Mouse (Mus musculus) thymus, postnatal 36 days (tissue): ENCODE data around the gene Elp1.

ENCODE experiments used
- DNase-seq, 2 experiments: peaks; one replicate each; pipeline ENCODE4 v3.0.0; 2022; ENCODE audit warnings: mixed read lengths in 2 of 2

Elp1 gene

GRCm38 (mm10) chr4:56767861-56768284, 34.3 kb downstream of the Elp1 start:
- no peak for DNase-seq

GRCm38 (mm10) chr4:56757693-56758092, 44.4 kb downstream of the Elp1 start:
- DNase-seq: no peak

DNA sequence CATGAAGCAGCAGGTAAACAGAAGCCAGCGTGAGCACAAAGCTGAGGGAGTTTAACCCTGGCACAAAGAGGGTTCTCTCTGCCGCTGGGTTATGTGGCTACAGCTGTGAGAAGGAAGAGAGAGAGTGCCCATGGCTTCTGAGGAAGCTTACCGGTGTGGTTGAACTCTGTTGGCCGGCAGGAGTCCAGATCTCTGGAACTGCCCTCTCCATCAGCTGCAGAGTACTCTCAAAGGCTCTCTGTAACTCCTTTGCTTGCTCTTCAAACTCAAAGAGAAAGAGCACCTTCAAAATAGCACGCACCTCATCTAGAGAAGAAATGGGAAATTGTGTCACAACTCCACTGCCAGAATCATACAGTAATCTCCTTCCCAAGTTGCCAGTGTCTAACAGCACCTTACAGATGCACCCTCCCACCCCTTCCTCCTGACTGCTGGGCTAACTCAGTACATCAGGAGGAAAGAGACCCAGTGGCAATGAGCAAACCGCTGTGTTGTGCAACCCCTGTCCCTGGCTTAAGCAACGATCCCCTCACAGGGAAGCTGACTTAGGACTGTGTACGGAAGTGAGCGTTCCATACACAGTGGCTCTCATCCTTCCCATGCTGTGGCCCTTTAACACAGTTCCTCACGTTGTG, 45.0 kb downstream of the Elp1 start:
- no peak for DNase-seq

DNA sequence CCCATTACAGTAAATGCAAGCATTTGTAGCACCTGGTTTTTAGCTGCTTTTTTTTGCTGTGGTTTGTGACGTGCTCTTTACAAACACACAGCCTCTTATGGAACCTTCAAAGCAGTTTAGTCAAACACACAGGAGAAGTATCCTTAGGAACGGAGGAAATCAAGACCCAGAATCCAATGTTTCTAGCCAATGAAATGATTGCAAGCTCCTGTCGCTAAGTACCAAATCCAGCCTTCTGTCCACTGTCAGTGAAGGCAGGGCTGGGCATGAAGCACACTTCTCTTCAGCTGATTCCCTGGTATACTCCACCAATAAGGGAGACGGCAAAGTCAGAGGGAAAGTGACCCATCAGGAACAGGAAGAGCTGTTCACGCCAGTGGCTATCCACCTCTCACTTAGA, 46.1 kb downstream of the Elp1 start:
- DNase-seq: no peak

- DNase-seq: no peak
Observed at GRCm38 (mm10) chr4:56747456-56747855, 54.7 kb downstream of the Elp1 start.

DNA sequence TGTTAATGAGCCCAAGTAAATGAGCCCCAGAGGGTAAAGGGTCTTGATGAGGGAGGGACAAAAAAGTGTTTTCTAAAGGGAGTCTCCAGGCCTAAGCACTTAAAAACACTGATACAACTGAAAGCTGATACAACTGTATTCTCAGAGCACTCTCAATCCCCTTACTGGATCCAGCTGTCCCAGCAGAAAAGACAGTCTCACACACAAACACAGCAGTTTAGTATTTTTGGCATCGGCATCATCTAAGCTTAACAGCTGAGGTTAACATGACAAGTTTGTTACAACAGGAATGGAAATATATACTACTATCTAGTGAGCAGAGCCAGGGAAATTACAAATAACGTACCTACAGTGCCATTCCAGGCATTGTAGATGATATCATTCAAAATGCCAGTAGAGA, 55.8 kb downstream of the Elp1 start:
- no peak for DNase-seq

GRCm38 (mm10) chr4:56743363-56744195, 58.6 kb downstream of the Elp1 start, which contains the start of gene Actl7a:
Gene Actl7a (plus strand): TSS chr4:56743413.
- no peak for DNase-seq

DNA sequence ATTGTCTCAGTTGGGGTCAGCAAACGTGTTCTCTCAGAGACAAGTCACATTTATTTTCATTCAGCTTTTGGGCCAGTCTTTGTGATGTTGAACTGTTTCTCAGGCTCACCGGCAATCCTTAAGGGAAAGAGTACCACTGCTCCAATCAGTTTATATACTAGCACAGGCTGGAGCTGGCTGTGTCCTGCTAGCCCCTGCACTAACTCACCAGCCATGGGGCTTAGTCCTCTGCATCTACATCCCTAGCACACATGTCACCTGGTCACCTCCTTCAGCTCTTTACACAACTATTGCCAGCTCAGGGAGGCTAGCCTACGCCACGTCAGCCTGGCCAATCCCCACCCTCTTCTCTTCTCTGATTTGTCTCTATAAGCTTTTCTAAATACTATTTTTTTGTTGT, 59.4 kb downstream of the Elp1 start:
- DNase-seq: no peak

GRCm38 (mm10) chr4:56741041-56741493, 61.1 kb downstream of the Elp1 start, which contains the start of gene Actl7b:
Gene Actl7b (minus strand): TSS chr4:56741443.
- DNase-seq: no peak

GRCm38 (mm10) chr4:56740611-56741010, 61.5 kb downstream of the Elp1 start:
- no peak for DNase-seq

DNA sequence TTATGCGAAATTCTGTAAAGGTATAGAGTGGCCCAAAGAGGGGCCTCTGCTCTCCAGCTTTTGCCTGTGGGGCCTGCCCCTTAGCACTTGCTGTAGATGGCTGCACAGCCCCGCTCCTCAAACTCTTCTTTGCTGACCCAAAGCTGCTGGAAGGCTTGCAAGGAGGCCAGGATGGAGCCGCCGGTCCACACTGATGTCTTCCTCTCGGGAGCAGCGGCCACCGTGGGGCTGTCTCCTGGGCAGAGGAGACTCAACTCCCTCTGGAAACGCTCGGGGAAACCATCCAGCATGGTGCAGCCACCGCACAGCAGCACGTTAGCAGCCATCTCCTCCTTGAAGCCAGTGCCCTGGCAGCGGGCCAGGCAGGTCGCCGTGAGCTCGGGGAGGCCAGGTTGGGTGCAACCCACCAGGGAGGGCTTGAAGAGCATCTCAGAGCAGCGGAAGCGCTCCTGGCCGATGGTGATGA, 62.1 kb downstream of the Elp1 start, which contains the start of gene Gm26657:
TSS of gene Gm26657 (plus strand) at position 51 of the 466 bp plus-strand sequence.
- DNase-seq: no peak

- DNase-seq: peak; percentile 17 to 19
Observed at GRCm38 (mm10) chr4:56725839-56726238, 76.3 kb downstream of the Elp1 start.

DNA sequence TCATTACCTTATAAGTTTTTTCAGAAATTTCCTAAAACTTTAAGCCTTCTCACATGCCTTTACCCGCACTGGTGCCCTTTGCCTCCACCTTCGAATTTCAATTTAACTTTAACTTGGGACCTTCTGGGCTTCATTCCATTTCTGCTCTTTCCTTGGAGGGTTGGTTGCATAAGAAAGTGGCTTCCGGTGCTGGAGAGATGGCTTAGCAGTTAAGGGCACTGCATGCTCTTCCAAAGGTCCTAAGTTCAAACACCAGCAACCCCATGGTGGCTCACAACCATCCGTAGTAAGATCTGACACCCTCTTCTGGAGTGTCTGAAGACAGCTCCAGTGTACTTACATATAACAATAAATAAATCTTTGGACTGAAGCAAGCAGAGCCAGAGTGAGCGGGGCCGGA, 78.9 kb downstream of the Elp1 start:
- DNase-seq: no peak

DNA sequence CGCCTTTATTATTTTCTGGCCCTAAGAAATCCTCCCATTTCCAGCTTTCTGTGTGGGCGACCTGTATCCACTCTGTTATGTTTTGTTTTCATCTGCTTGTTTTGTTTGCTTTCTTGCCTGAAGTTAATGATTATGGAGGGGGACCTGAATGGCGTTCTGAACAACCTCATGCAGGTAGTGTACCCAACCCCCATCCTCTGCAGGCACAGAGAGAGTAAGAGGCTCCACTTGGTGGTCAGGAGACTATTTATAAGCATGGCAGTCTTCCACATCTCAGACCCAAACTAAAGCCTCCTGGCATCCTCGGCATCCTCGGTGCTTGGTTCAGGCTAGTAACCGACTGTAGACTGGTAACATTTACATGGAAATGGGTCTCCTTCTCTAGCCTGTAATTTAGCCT, 79.8 kb downstream of the Elp1 start:
- DNase-seq: no peak

GRCm38 (mm10) chr4:56721469-56721868, 80.7 kb downstream of the Elp1 start:
- DNase-seq: no peak

DNA sequence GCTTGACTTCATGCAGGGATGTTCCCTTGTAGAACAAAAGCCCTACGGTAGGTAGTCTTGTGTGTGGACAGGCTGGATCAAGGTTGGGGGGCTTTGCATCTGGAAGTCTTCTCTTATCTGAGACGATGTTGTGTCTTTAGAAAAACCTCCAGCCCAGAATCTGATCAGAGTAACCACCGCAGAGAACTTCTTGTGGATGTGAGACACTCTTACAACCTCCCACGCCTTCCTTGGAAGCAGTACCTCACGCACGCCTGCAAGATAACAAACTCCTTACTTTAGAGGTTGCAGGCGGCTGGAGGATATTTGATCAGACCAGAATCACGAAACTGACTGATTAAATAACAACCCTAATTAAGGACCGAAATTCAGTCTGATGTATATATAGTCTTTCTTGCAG, 81.7 kb downstream of the Elp1 start:
- DNase-seq: no peak

- DNase-seq: no peak
Observed at GRCm38 (mm10) chr4:56719456-56719855, 82.7 kb downstream of the Elp1 start.

GRCm38 (mm10) chr4:56718573-56719442, 83.3 kb downstream of the Elp1 start:
- DNase-seq: no peak

DNA sequence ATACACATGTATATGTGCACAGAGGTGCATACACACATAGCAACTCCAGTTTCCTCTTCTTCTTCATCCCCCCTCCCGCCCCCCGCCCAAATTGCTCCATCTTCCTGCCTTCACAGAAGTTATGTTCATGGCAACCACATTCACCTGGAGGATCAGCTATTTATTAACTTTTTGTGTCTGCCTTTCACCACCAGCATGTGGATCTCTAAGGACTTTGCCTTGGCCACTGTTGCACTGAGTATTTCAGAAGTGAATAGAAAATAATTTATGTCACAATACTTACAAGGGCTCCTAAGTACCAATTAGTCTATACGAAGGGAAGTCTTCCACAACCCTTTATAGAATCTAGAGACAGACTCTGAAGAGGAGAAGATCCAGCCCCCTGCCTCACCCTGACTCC, 84.2 kb downstream of the Elp1 start:
- DNase-seq: no peak

DNA sequence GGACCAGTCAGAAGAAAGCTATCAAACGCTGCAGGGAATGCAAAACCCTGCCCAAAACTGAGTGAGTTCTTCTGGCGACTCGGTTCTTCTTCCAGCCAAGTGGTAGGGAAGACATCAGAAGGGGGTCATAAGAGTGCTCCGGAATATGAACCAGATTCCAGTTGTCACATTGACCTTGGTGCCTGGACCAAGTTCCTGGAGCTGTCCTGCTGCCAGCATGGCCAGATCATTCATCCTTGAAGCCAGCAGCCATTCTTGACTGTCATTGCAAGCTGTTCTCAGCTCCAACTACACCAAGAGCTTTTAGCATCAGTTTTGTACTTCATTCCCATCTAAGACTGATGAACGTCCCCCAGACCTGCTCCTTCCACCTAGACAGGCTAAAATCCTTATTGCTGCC, 85.3 kb downstream of the Elp1 start:
- DNase-seq: no peak

GRCm38 (mm10) chr4:56713155-56713554, 89.0 kb downstream of the Elp1 start:
- no peak for DNase-seq

DNA sequence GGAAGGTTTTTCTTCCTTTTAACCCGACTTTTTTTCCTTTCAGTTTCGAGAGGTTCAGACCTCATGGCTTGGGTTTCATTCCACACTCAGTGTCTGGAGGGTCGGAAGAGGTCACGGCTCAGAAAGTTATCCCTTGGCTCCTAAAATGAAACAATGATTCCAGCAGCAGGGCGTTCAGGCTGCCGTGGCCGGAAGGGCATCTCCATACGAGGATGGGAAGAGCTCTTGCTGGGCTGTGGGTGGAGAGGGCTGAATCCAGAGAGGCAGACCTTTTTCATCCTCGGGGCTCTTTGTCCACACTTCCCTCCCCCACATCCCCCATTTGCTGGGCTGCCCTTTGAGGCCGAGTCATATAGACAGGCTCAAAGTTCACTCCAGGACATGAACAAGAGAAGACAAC, 99.9 kb downstream of the Elp1 start:
- DNase-seq: no peak
